Mouse (Mus musculus): ENCODE measurements at regions not wholly inside any gene's neighbourhood (a gene's known extent, or its start where the extent isn't known, plus 50 kb on each side); places are given as distances from the start of the nearest gene placed in this dataset.

DNA sequence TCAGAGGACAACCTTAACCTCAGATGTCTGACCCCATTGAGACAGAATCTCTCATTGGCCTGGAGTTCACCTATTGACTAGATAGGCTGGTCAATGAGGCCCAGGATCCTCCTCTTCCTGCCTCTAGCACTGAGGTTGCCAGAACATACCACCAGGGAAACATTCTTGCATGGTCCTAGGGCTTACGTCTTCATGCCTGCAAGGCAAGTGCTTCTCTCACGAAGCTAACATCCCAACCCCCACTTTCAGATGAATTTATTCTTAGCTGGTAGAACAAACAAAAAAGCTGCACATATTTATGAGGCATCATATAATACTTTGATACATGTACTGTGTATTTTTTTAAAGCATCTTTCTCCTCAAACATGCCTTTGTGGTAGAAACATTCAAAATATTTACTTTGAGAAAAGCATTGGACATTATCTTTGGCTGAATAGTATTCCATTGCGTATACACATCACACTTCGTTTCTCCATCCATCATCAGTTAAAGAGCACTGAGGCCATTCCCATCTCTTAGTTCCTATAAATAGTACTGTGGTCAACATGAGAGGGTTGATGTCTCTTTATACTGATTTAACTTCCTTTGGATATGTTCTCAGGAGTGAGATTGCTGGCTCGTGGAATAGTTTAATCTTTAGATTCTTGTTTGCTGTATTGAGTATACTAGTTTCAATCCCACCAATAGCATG lies 72.2 kb upstream of the Tenm4 start:
- Histone ChIP-seq H3K9ac (ENCODE audit: insufficient read depth, low read depth) (no peak overlapping the region), H3K79me2 (replicated peaks; ENCODE audit: control insufficient read depth, extremely low read depth, insufficient read depth, poor library complexity, severe bottlenecking) (no peaks in the 10 kb centered on the region), H3K36me3 (replicated peaks in 1 of 2; ENCODE audit: control insufficient read depth in 1 of 2, insufficient read depth in 1 of 2, low read length in 1 of 2) (no peaks in the 10 kb centered on the region), H3K4me3 (replicated peaks in 1 of 3; ENCODE audit: low read depth in 2 of 3, low read length in 2 of 3, poor library complexity in 1 of 3) (no peak overlapping the region), H3K27ac (ENCODE audit: insufficient read depth, low read depth) (no peak overlapping the region), H3K9me3 (replicated peaks; ENCODE audit: low read length) (peaks cover 2% of the 10 kb centered on the region), H3K4me2 (ENCODE audit: insufficient read depth, low read depth, poor library complexity, severe bottlenecking) (no peak overlapping the region), H3K27me3 (replicated peaks) (peaks cover 15% of the 10 kb centered on the region), H3K4me1 (ENCODE audit: control insufficient read depth in 1 of 2, insufficient read depth in 2 of 2) (no peaks in the 10 kb centered on the region)
- dilution Hi-C loops (cut with MboI; ENCODE audit: extremely low pct_ligation_motif_present, extremely low pct_unique_long_range_greater_than_20kb, low sequenced_read_pairs) (no loop called here), in situ Hi-C loops (cut with MboI; ENCODE audit: low pct_ligation_motif_present, low pct_unique_long_range_greater_than_20kb, low sequenced_read_pairs) (no loop called here)
- DNase-seq (ENCODE audit: extremely low read depth): no peak
- TF ChIP-seq POLR2A (IDR thresholded peaks at IDR 0.05; ENCODE audit: low read depth, low read length): no peak
- no peak for TF ChIP-seq SIN3A (IDR thresholded peaks at IDR 0.05; ENCODE audit: low read length)
- no peak for TF ChIP-seq ETS1 (conservative IDR thresholded peaks at IDR 0.05; ENCODE audit: low read depth, low read length)
- TF ChIP-seq POLR2AphosphoS2 (IDR thresholded peaks at IDR 0.05; ENCODE audit: low read depth, low read length): no peak
- TF ChIP-seq JUND (conservative IDR thresholded peaks at IDR 0.05; ENCODE audit: low read depth, low read length): no peak
- no peak for TF ChIP-seq JUN (IDR thresholded peaks at IDR 0.05; ENCODE audit: insufficient read depth, low read depth, low read length)
- no peak for TF ChIP-seq MAX (IDR thresholded peaks at IDR 0.05; ENCODE audit: low read length)
- no peak for TF ChIP-seq CHD1 (IDR thresholded peaks at IDR 0.05; ENCODE audit: low read depth, low read length)
- TF ChIP-seq ZKSCAN1 (IDR thresholded peaks at IDR 0.05; ENCODE audit: borderline replicate concordance, low read depth, low read length): no peak
- TF ChIP-seq CHD2 (IDR thresholded peaks at IDR 0.05; ENCODE audit: low read length): no peak
- no peak for TF ChIP-seq PAX5 (IDR thresholded peaks at IDR 0.05; ENCODE audit: low read length)
- no peak for TF ChIP-seq TBP (conservative IDR thresholded peaks at IDR 0.05; ENCODE audit: low read depth, low read length)

- Histone ChIP-seq H3K9me3 (replicated peaks; ENCODE audit: low read length) (peaks cover 2% of the 10 kb centered on the region), H3K4me1 (ENCODE audit: control insufficient read depth in 1 of 2, insufficient read depth in 2 of 2) (no peaks in the 10 kb centered on the region), H3K27ac (ENCODE audit: insufficient read depth, low read depth) (no peak overlapping the region), H3K27me3 (replicated peaks) (peaks cover 15% of the 10 kb centered on the region), H3K4me3 (replicated peaks in 1 of 3; ENCODE audit: low read depth in 2 of 3, low read length in 2 of 3, poor library complexity in 1 of 3) (no peak overlapping the region), H3K9ac (ENCODE audit: insufficient read depth, low read depth) (no peak overlapping the region), H3K79me2 (replicated peaks; ENCODE audit: control insufficient read depth, extremely low read depth, insufficient read depth, poor library complexity, severe bottlenecking) (no peaks in the 10 kb centered on the region), H3K36me3 (replicated peaks in 1 of 2; ENCODE audit: control insufficient read depth in 1 of 2, insufficient read depth in 1 of 2, low read length in 1 of 2) (no peaks in the 10 kb centered on the region), H3K4me2 (ENCODE audit: insufficient read depth, low read depth, poor library complexity, severe bottlenecking) (no peak overlapping the region)
- TF ChIP-seq IRF4 (IDR thresholded peaks at IDR 0.05; ENCODE audit: low read depth, low read length) (no peak), ETS1 (conservative IDR thresholded peaks at IDR 0.05; ENCODE audit: low read depth, low read length) (no peak), MYC (IDR thresholded peaks at IDR 0.05; ENCODE audit: low read depth, low read length) (no peak), JUND (conservative IDR thresholded peaks at IDR 0.05; ENCODE audit: low read depth, low read length) (no peak), NELFE (IDR thresholded peaks at IDR 0.05; ENCODE audit: low read depth, low read length) (no peak), EP300 (IDR thresholded peaks at IDR 0.05; ENCODE audit: low read length) (no peak), USF2 (conservative IDR thresholded peaks at IDR 0.05; ENCODE audit: low read depth, low read length) (no peak), TCF12 (IDR thresholded peaks at IDR 0.05; ENCODE audit: low read depth, low read length) (no peak)
- in situ Hi-C loops (cut with MboI; ENCODE audit: low pct_ligation_motif_present, low pct_unique_long_range_greater_than_20kb, low sequenced_read_pairs): no loop called here
- dilution Hi-C loops (cut with MboI; ENCODE audit: extremely low pct_ligation_motif_present, extremely low pct_unique_long_range_greater_than_20kb, low sequenced_read_pairs): no loop called here
- no peak for DNase-seq (ENCODE audit: extremely low read depth)
Observed at GRCm38 (mm10) chr7:96102727-96103126, 68.3 kb upstream of the Tenm4 start.
